Mouse (Mus musculus): Measurements from ENCODE around the gene Mark3. TPM values are rescaled to one million over a fixed set of nuclear protein-coding genes. Genes with fewer than 3 reads are reported as not detected.
A peak's percentile ranks its signal among the peaks of the same experiment; 100 is the strongest.

The Mark3 gene
- total RNA-seq, 2 experiments from 2014 or later, result 45.5 to 47.4 TPM

GRCm38 (mm10) chr12:111698346-111698913 lies 124.1 kb downstream of the Mark3 start:
- no peak for DNase-seq

- no peak for DNase-seq
Observed at GRCm38 (mm10) chr12:111699542-111699941, 125.2 kb downstream of the Mark3 start.

- no peak for DNase-seq
Observed at GRCm38 (mm10) chr12:111700920-111701458, 126.7 kb downstream of the Mark3 start.

GRCm38 (mm10) chr12:111703301-111703700 lies 129.0 kb downstream of the Mark3 start:
- DNase-seq, result no peak

GRCm38 (mm10) chr12:111704609-111705008 lies 130.3 kb downstream of the Mark3 start:
- peak; percentile 80 to 90 for DNase-seq

- peak; percentile 90 to 94 for DNase-seq
Observed at GRCm38 (mm10) chr12:111705186-111705973, 131.1 kb downstream of the Mark3 start.

Other genes with a start within 250 kb of the Mark3 start
- gene Cdc42bpb, start 196.8 kb upstream of the Mark3 start, total RNA-seq (2021), result 10 to 100 TPM; 52.7 to 57.6 TPM
- gene Lbhd2, start 167.7 kb upstream of the Mark3 start, total RNA-seq (2021), result not detected
- gene Exoc3l4, start 157.5 kb upstream of the Mark3 start, total RNA-seq (2021), result 1 to 10 TPM; 3.2 to 4.1 TPM
- 10 to 100 TPM; 45.1 to 52.6 TPM for gene Tnfaip2, start 132.1 kb upstream of the Mark3 start, total RNA-seq (2021)
- gene Gm266, start 88.7 kb upstream of the Mark3 start, total RNA-seq (2021), result not detected
- 100 to 1,000 TPM; 170 to 186 TPM for gene Eif5, start 36.5 kb upstream of the Mark3 start, total RNA-seq (2021)
- gene Ckb, start 97.8 kb downstream of the Mark3 start, total RNA-seq (2021), result 10 to 100 TPM; 67.8 to 74.5 TPM
- 1 to 10 TPM; 5.8 to 6.5 TPM for gene Trmt61a, start 103.6 kb downstream of the Mark3 start, total RNA-seq (2021)
- 10 to 100 TPM; 19.7 to 26.3 TPM for gene Bag5, start 138.7 kb downstream of the Mark3 start, total RNA-seq (2021)
- 10 to 100 TPM; 33.9 to 36.8 TPM for gene Apopt1, start 138.7 kb downstream of the Mark3 start, total RNA-seq (2021)
- gene Klc1, start 184.3 kb downstream of the Mark3 start, total RNA-seq (2021), result 10 to 100 TPM; 77.1 to 83.0 TPM
- 1 to 10 TPM in 1 of 2 experiments, under 1 TPM in 1; 0.72 to 1.6 TPM for gene Xrcc3, start 239.3 kb downstream of the Mark3 start, total RNA-seq (2021)
- gene Zfyve21, start 239.6 kb downstream of the Mark3 start, total RNA-seq (2021), result 10 to 100 TPM; 71.6 to 77.3 TPM